Mouse (Mus musculus): ENCODE data around the gene Mcat. TPM values are rescaled to one million over a fixed set of nuclear protein-coding genes. Genes with fewer than 3 reads are reported as not detected.

Gene Mcat
- polyA plus RNA-seq (2015; fragmentation: Nextera tagmentation; extraction: Ambion mirVana): 31.4 and 36.6 TPM in 2 replicates

GRCm38 (mm10) chr15:83563327-83563856 lies at the start of gene Mcat, which contains the start of gene Tspo:
Gene Mcat, minus strand, starts transcription at chr15:83563787.
Gene Tspo, plus strand, starts transcription at chr15:83563592.
- no peak within 1 kb of the TSS for H3K27ac ChIP-seq (replicated peaks)
- peaks cover 19% of the 10 kb centered on the region for H3K4me1 ChIP-seq
- peak within 1 kb of the TSS; percentile 33 for H3K9ac ChIP-seq (replicated peaks)
- H3K4me3 ChIP-seq (replicated peaks): peak within 1 kb of the TSS; percentile 34
- no peak for ATAC-seq (ENCODE audit: low FRiP score)
- WGBS: under 1% methylated on average over 27 of the region's 28 CpGs
- peaks cover 15% of the 10 kb centered on the region for H3K27me3 ChIP-seq (replicated peaks)
- H3K4me2 ChIP-seq: peak within 1 kb of the TSS; percentile 68
- H3K9me3 ChIP-seq (replicated peaks): no peaks in the 10 kb centered on the region
- no peaks in the 10 kb centered on the region for H3K36me3 ChIP-seq

- Histone ChIP-seq H3K4me2 (no peak overlapping the region), H3K4me3 (replicated peaks) (no peak overlapping the region), H3K27ac (replicated peaks) (no peak overlapping the region), H3K9ac (replicated peaks) (no peak overlapping the region), H3K9me3 (replicated peaks) (no peaks in the 10 kb centered on the region), H3K27me3 (replicated peaks) (no peaks in the 10 kb centered on the region), H3K4me1 (no peaks in the 10 kb centered on the region), H3K36me3 (no peaks in the 10 kb centered on the region)
- 50% methylated on average over 15 of the region's 15 CpGs for WGBS
- no peak for ATAC-seq (ENCODE audit: low FRiP score)
Measured at GRCm38 (mm10) chr15:83607115-83607802, 43.7 kb upstream of the Mcat start.

DNA sequence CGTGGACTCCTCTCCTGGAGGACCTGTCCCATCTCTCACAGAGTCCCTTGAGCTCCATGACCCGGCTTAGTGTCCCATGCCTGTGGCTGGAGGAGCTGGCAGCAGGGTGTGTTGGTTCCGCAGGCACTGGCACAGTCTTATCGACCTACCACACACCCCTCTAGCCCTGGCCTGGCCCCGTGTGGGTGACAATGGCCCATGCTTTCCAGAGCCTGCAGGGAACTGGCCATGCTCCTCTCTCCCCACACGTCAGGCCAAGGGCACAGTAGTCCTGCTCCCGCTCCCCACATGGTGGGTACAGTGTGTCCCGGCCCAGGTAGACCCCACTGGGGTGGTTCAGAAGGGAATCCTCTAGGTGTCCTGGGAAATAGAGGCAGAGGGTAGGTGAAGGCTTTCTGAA lies 43.1 kb upstream of the Mcat start:
- no peak overlapping the region for H3K4me3 ChIP-seq (replicated peaks)
- H3K9me3 ChIP-seq (replicated peaks): no peaks in the 10 kb centered on the region
- H3K4me2 ChIP-seq: no peak overlapping the region
- H3K27me3 ChIP-seq (replicated peaks): no peaks in the 10 kb centered on the region
- H3K27ac ChIP-seq (replicated peaks): no peak overlapping the region
- no peak overlapping the region for H3K9ac ChIP-seq (replicated peaks)
- 92% methylated on average over 8 of the region's 8 CpGs for WGBS
- no peak for ATAC-seq (ENCODE audit: low FRiP score)
- H3K4me1 ChIP-seq: no peaks in the 10 kb centered on the region
- H3K36me3 ChIP-seq: no peaks in the 10 kb centered on the region

DNA sequence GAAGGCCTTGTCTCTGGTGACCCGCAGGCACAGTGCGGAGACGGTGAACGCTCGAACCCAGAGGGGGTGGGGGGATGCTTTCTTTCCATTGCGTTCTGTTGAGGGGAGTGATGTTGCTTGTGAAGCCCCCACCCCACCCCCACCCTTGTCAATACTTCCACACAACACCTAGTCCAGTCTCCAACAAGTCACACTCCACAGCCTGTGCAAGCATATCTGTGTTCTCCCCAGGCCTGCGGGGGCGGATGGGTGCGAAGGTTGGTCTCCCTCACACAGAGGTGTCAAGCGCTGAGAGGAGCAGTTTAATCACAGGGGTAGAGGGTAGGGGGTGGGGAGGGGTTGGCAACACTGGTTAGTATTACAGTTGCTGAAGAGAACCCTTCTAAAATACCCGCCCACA lies 42.6 kb upstream of the Mcat start:
- 89% methylated on average over 11 of the region's 11 CpGs for WGBS
- Histone ChIP-seq H3K4me1 (no peaks in the 10 kb centered on the region), H3K9me3 (replicated peaks) (no peaks in the 10 kb centered on the region), H3K27ac (replicated peaks) (no peak overlapping the region), H3K9ac (replicated peaks) (no peak overlapping the region), H3K36me3 (no peaks in the 10 kb centered on the region), H3K27me3 (replicated peaks) (no peaks in the 10 kb centered on the region), H3K4me3 (replicated peaks) (no peak overlapping the region), H3K4me2 (no peak overlapping the region)
- ATAC-seq (ENCODE audit: low FRiP score): no peak

DNA sequence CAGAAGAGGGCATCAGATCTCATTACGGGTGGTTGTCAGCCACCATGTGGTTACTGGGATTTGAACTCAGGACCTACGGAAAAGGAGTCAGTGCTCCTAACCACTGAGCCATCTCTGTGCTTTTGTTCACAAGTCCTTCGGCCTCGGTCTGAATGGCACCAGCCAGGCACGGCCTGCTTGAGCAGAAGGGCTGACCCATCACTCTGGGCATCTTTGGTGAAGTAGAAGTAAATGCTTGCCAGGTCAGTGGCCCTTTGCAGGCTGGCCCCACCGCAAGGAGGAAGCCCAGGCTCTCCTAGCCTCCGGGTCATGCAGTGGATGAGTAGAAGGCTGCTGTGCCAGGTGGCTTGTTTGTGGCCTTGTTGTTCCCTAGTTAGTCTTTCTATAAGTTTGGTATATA lies 39.8 kb upstream of the Mcat start:
- no peak overlapping the region for H3K4me2 ChIP-seq
- no peaks in the 10 kb centered on the region for H3K36me3 ChIP-seq
- H3K4me3 ChIP-seq (replicated peaks): no peak overlapping the region
- H3K9me3 ChIP-seq (replicated peaks): no peaks in the 10 kb centered on the region
- H3K9ac ChIP-seq (replicated peaks): no peak overlapping the region
- no peak for ATAC-seq (ENCODE audit: low FRiP score)
- 95% methylated on average over 7 of the region's 7 CpGs for WGBS
- no peak overlapping the region for H3K27ac ChIP-seq (replicated peaks)
- no peaks in the 10 kb centered on the region for H3K4me1 ChIP-seq
- H3K27me3 ChIP-seq (replicated peaks): no peaks in the 10 kb centered on the region

- Histone ChIP-seq H3K9me3 (replicated peaks) (no peaks in the 10 kb centered on the region), H3K36me3 (no peaks in the 10 kb centered on the region), H3K4me1 (no peaks in the 10 kb centered on the region), H3K4me3 (replicated peaks) (no peak overlapping the region), H3K27me3 (replicated peaks) (no peaks in the 10 kb centered on the region), H3K9ac (replicated peaks) (no peak overlapping the region), H3K4me2 (no peak overlapping the region), H3K27ac (replicated peaks) (no peak overlapping the region)
- no peak for ATAC-seq (ENCODE audit: low FRiP score)
- WGBS: 95% methylated on average over 1 of the region's 1 CpGs
Measured at GRCm38 (mm10) chr15:83603046-83603396, 39.4 kb upstream of the Mcat start.

- Histone ChIP-seq H3K9me3 (replicated peaks) (no peaks in the 10 kb centered on the region), H3K4me3 (replicated peaks) (no peak overlapping the region), H3K4me2 (no peak overlapping the region), H3K27ac (replicated peaks) (no peak overlapping the region), H3K4me1 (no peaks in the 10 kb centered on the region), H3K27me3 (replicated peaks) (no peaks in the 10 kb centered on the region), H3K9ac (replicated peaks) (no peak overlapping the region), H3K36me3 (no peaks in the 10 kb centered on the region)
- 80% methylated on average over 13 of the region's 13 CpGs for whole genome bisulfite sequencing
- ATAC-seq (ENCODE audit: low FRiP score): no peak
Measured at GRCm38 (mm10) chr15:83602372-83603045, 38.9 kb upstream of the Mcat start.

DNA sequence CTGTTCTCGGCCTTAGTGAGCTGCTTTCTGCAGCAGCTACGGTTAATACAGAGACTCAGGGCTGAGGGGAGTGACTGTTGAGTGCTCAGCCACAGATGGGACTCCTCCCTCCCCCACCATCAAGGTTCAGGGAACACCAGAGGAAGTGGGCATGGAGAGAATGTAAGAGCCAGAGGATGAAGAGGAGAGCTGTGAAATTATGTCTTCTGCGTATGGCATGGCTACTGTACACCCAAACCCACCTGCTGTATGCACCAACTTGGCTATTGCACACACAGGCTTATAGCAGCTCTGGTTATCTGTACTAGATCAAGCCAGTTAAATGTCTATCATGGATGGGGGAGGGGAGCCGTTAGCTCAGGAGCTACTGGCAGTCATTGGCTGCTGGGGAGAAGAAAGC lies 37.6 kb upstream of the Mcat start:
- H3K4me1 ChIP-seq: no peaks in the 10 kb centered on the region
- no peak overlapping the region for H3K4me3 ChIP-seq (replicated peaks)
- ATAC-seq (ENCODE audit: low FRiP score): no peak
- no peaks in the 10 kb centered on the region for H3K9me3 ChIP-seq (replicated peaks)
- no peak overlapping the region for H3K27ac ChIP-seq (replicated peaks)
- no peaks in the 10 kb centered on the region for H3K36me3 ChIP-seq
- H3K9ac ChIP-seq (replicated peaks): no peak overlapping the region
- 79% methylated on average over 4 of the region's 4 CpGs for WGBS
- H3K4me2 ChIP-seq: no peak overlapping the region
- no peaks in the 10 kb centered on the region for H3K27me3 ChIP-seq (replicated peaks)

DNA sequence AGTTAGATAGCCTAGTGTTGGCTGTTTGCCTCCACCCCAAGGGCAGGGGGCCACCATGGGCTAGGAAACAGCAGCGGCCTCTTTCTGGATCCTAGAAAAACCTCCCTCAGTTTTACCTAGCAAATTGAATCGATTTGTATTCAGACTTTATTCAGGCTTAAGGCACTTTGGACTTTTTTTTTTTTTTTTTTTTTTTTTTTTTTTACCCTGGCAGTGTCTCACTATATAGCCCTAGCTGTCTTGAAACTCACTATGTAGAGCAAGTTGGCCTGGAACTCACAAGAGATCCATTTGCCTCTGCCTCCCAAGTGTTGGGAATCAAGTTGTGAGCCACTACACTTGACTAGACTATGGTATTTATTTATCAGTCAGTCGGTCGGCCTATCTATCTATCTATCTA lies 33.2 kb upstream of the Mcat start:
- no peaks in the 10 kb centered on the region for H3K27me3 ChIP-seq (replicated peaks)
- no peak overlapping the region for H3K4me3 ChIP-seq (replicated peaks)
- no peak overlapping the region for H3K27ac ChIP-seq (replicated peaks)
- peaks cover 33% of the 10 kb centered on the region for H3K4me1 ChIP-seq
- H3K9me3 ChIP-seq (replicated peaks): no peaks in the 10 kb centered on the region
- ATAC-seq (ENCODE audit: low FRiP score): no peak
- H3K9ac ChIP-seq (replicated peaks): no peak overlapping the region
- 93% methylated on average over 4 of the region's 4 CpGs for WGBS
- no peaks in the 10 kb centered on the region for H3K36me3 ChIP-seq
- H3K4me2 ChIP-seq: no peak overlapping the region

- 34% methylated on average over 7 of the region's 7 CpGs for WGBS
- Histone ChIP-seq H3K27me3 (replicated peaks) (no peaks in the 10 kb centered on the region), H3K4me1 (peaks cover 40% of the 10 kb centered on the region), H3K27ac (replicated peaks) (peak overlapping the region; percentile 76), H3K9ac (replicated peaks) (peak overlapping the region; percentile 47; the same call in 1 of the 2 replicates), H3K9me3 (replicated peaks) (no peaks in the 10 kb centered on the region), H3K36me3 (no peaks in the 10 kb centered on the region), H3K4me2 (peak overlapping the region; percentile 89), H3K4me3 (replicated peaks) (peak overlapping the region; percentile 93)
- peak; percentile 49 for ATAC-seq (ENCODE audit: low FRiP score)
Measured at GRCm38 (mm10) chr15:83595364-83595711, 31.8 kb upstream of the Mcat start.

GRCm38 (mm10) chr15:83594513-83595363 lies 31.2 kb upstream of the Mcat start, which contains the start of gene Ttll12:
Gene Ttll12, minus strand, starts transcription at chr15:83595157.
- H3K27me3 ChIP-seq (replicated peaks): no peaks in the 10 kb centered on the region

More at GRCm38 (mm10) chr15:83594513-83595363, 31.2 kb upstream of the Mcat start, which contains the start of gene Ttll12:
- peak within 1 kb of the TSS; percentile 93 for H3K4me3 ChIP-seq (replicated peaks)
- peak within 1 kb of the TSS; percentile 85 for H3K9ac ChIP-seq (replicated peaks)
- H3K9me3 ChIP-seq (replicated peaks): no peaks in the 10 kb centered on the region
- peaks cover 40% of the 10 kb centered on the region for H3K4me1 ChIP-seq
- WGBS: under 1% methylated on average over 68 of the region's 68 CpGs
- peak within 1 kb of the TSS; percentile 89 for H3K4me2 ChIP-seq
- H3K27ac ChIP-seq (replicated peaks): peak within 1 kb of the TSS; percentile 80
- ATAC-seq (ENCODE audit: low FRiP score): peak; percentile 96
- no peaks in the 10 kb centered on the region; the same call in 1 of the 2 replicates for H3K36me3 ChIP-seq
